Mouse (Mus musculus): Measurements from ENCODE around the gene Duox1. TPM values are rescaled to one million over a fixed set of nuclear protein-coding genes. Genes with fewer than 3 reads are reported as not detected.

Duox1 gene
- polyA plus RNA-seq, 1 experiment from 2014 or later: not detected

DNA sequence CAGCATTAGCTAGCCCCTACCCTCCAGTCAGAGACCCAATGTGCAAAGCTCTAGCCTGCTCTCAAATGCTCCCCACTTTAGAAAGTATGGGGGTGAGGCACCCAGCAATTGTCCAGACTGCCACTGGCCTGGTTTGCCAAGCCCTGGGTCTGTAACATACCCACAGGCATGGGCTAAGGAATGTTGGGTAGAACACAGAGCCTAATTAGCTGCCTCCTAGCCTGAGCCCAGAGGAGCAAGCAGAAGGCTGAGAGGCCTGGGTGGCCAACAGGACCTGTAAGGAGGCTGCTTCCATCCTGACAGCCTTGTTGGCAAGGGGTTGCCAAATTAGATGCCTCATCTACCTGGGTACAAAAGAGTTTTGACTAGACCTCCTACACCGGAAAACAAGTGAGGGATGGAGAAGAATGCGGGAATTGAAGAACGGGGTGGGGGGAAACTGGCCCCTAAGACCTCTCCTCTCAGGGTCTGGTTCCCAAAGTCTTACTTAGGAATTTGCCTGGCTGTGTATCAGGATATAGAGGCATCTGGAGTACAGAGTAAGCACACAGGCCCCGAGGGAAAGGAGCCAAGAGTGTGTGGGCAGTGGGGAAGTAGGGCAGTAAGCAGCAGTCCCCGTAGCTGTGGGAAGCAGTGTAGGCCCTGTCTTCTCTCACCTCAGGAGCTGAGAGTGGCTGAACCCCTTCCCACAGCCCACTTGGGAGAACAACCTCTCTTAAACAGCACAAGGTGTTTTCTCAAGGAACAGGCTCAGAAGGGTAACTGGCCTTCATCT is 35.9 kb downstream of the Duox1 start:
- Histone ChIP-seq H3K9ac (no peak overlapping the region), H3K4me1 (ENCODE audit: insufficient read depth) (0 out of 2 replicates have a peak, but pooled peaks cover 3% of the 10 kb centered on the region), H3K36me3 (ENCODE audit: insufficient read depth) (peaks cover 20% of the 10 kb centered on the region), H3K4me2 (no peak overlapping the region), H3K9me3 (ENCODE audit: low read depth, low read length) (no peaks in the 10 kb centered on the region), H3K4me3 (ENCODE audit: low read depth, low read length) (no peak overlapping the region), H3K27me3 (ENCODE audit: insufficient read depth, low read length) (no peaks in the 10 kb centered on the region), H3K27ac (ENCODE audit: low read depth) (peak overlapping the region; percentile 19; the same call in 1 of the 2 replicates)
- 77% methylated on average over 5 of the region's 5 CpGs for WGBS
- no peak for TF ChIP-seq CTCF (IDR thresholded peaks at IDR 0.05; ENCODE audit: low read depth)
- ATAC-seq (ENCODE audit: insufficient read depth) (no peak), DNase-seq (peak; percentile 25)

GRCm38 (mm10) chr2:122351931-122352329 is 36.5 kb downstream of the Duox1 start:
- no peak overlapping the region for H3K4me3 ChIP-seq (ENCODE audit: low read depth, low read length)
- peaks cover 25% of the 10 kb centered on the region for H3K36me3 ChIP-seq (ENCODE audit: insufficient read depth)
- H3K4me1 ChIP-seq (ENCODE audit: insufficient read depth): 0 out of 2 replicates have a peak, but pooled peaks cover 3% of the 10 kb centered on the region
- no peak overlapping the region for H3K9ac ChIP-seq
- no peaks in the 10 kb centered on the region for H3K9me3 ChIP-seq (ENCODE audit: low read depth, low read length)
- ATAC-seq (ENCODE audit: insufficient read depth) (no peak), DNase-seq (peak; percentile 79)
- TF ChIP-seq CTCF (IDR thresholded peaks at IDR 0.05; ENCODE audit: low read depth): no peak
- peak overlapping the region; percentile 19; the same call in 1 of the 2 replicates for H3K27ac ChIP-seq (ENCODE audit: low read depth)
- H3K27me3 ChIP-seq (ENCODE audit: insufficient read depth, low read length): no peaks in the 10 kb centered on the region
- no peak overlapping the region for H3K4me2 ChIP-seq
- 61% methylated on average over 4 of the region's 4 CpGs for WGBS

GRCm38 (mm10) chr2:122352992-122353391 is 37.5 kb downstream of the Duox1 start:
- Histone ChIP-seq H3K9ac (no peak overlapping the region), H3K9me3 (ENCODE audit: low read depth, low read length) (no peaks in the 10 kb centered on the region), H3K27ac (ENCODE audit: low read depth) (no peak overlapping the region), H3K27me3 (ENCODE audit: insufficient read depth, low read length) (no peaks in the 10 kb centered on the region), H3K4me2 (no peak overlapping the region), H3K4me3 (ENCODE audit: low read depth, low read length) (no peak overlapping the region), H3K36me3 (ENCODE audit: insufficient read depth) (peaks cover 34% of the 10 kb centered on the region), H3K4me1 (ENCODE audit: insufficient read depth) (0 out of 2 replicates have a peak, but pooled peaks cover 1% of the 10 kb centered on the region)
- DNase-seq: no peak
- ATAC-seq (ENCODE audit: insufficient read depth): no peak
- TF ChIP-seq CTCF (IDR thresholded peaks at IDR 0.05; ENCODE audit: low read depth): no peak
- WGBS: 84% methylated on average over 6 of the region's 6 CpGs

DNA sequence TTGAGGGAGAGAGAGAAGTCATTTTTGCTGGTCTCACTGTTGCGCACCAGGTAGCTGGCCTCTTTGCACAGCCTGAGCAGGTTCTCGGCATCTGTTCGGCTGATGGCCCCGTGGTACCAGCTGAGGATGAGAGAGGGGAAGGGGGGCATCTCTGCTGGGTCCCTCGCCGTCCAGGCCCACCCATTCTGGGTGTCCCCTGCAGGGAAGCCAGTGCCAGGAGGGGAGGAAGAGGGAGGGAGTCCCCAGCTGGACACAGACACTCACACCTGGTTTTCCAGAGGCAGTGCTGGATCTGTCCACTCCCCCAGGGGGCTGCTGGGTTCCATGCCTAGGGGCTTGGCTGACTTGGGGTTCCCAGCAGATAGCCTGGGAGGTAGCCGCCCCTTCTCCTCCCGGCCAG is 38.3 kb downstream of the Duox1 start:
- ATAC-seq (ENCODE audit: insufficient read depth) (no peak), DNase-seq (no peak)
- no peak overlapping the region for H3K9ac ChIP-seq
- no peak overlapping the region for H3K4me2 ChIP-seq
- no peak for TF ChIP-seq CTCF (IDR thresholded peaks at IDR 0.05; ENCODE audit: low read depth)
- H3K9me3 ChIP-seq (ENCODE audit: low read depth, low read length): no peaks in the 10 kb centered on the region
- H3K4me1 ChIP-seq (ENCODE audit: insufficient read depth): no peaks in the 10 kb centered on the region
- H3K36me3 ChIP-seq (ENCODE audit: insufficient read depth): peaks cover 34% of the 10 kb centered on the region
- WGBS: 81% methylated on average over 8 of the region's 8 CpGs
- no peak overlapping the region for H3K27ac ChIP-seq (ENCODE audit: low read depth)
- H3K4me3 ChIP-seq (ENCODE audit: low read depth, low read length): no peak overlapping the region
- no peaks in the 10 kb centered on the region for H3K27me3 ChIP-seq (ENCODE audit: insufficient read depth, low read length)

DNA sequence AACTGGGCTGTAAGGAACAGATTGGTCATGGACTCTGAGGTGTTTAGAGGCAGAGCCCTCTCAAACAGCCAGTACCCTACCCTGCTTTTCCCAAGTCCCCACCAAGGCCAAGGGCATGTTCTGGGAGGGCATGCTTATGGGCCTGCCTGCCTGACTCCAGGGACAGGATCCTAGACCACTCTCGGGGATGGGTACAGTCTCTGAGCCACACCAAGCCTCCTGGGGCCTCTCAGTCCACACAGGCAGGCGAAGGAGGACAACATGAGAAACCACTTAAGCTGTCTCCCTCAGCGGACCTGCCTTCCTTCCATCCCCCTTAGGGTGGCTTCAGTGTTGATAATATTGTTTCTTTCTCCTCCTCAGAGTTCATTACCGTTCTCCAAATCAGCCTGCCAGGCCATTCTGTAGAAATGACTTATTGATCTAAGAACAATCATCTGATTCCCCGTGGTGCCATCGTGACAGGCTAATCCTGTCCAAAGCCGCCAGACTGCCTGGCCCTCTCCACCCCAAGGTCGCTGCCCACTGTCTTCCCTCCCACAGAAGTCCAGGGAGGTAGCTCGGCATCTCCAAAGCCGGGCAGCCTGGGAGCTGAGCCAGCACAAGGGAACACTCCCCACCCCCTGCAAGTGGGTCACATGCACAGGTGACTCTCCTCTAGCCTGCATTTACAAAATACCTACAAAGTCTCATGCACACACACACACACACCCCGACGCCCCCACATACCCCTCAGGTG is 38.9 kb downstream of the Duox1 start:
- Histone ChIP-seq H3K36me3 (ENCODE audit: insufficient read depth) (peaks cover 36% of the 10 kb centered on the region), H3K9me3 (ENCODE audit: low read depth, low read length) (no peaks in the 10 kb centered on the region), H3K4me1 (ENCODE audit: insufficient read depth) (no peaks in the 10 kb centered on the region), H3K27ac (ENCODE audit: low read depth) (no peak overlapping the region), H3K4me3 (ENCODE audit: low read depth, low read length) (no peak overlapping the region), H3K27me3 (ENCODE audit: insufficient read depth, low read length) (no peaks in the 10 kb centered on the region), H3K4me2 (no peak overlapping the region), H3K9ac (no peak overlapping the region)
- DNase-seq (no peak), ATAC-seq (ENCODE audit: insufficient read depth) (no peak)
- no peak for TF ChIP-seq CTCF (IDR thresholded peaks at IDR 0.05; ENCODE audit: low read depth)
- WGBS: 68% methylated on average over 12 of the region's 12 CpGs

DNA sequence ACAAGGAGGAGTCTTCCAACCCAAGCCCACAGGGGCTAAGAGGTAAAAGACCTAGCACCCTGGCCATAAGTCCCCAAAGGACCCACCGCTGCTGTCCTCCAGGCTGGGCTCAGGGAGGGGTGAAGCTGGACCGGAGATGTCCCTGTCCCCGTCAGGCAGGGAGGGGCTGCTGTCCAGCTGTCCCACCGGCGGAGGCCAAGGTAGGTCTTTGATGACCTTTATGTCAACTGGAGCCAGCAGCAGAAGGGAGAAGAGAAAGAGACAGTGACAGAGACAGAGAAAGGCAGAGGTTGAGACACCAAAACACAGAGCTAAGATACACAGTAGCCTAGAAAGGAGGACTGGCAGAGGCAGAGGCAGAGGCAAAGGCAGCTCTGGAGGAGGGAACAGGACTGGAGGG is 39.9 kb downstream of the Duox1 start:
- TF ChIP-seq CTCF (IDR thresholded peaks at IDR 0.05; ENCODE audit: low read depth): no peak
- DNase-seq (no peak), ATAC-seq (ENCODE audit: insufficient read depth) (no peak)
- no peaks in the 10 kb centered on the region for H3K4me1 ChIP-seq (ENCODE audit: insufficient read depth)
- H3K4me3 ChIP-seq (ENCODE audit: low read depth, low read length): no peak overlapping the region
- no peak overlapping the region for H3K9ac ChIP-seq
- H3K9me3 ChIP-seq (ENCODE audit: low read depth, low read length): no peaks in the 10 kb centered on the region
- H3K4me2 ChIP-seq: no peak overlapping the region
- peaks cover 43% of the 10 kb centered on the region for H3K36me3 ChIP-seq (ENCODE audit: insufficient read depth)
- no peak overlapping the region for H3K27ac ChIP-seq (ENCODE audit: low read depth)
- 85% methylated on average over 5 of the region's 5 CpGs for WGBS
- H3K27me3 ChIP-seq (ENCODE audit: insufficient read depth, low read length): no peaks in the 10 kb centered on the region

GRCm38 (mm10) chr2:122356187-122356586 is 40.7 kb downstream of the Duox1 start:
- ATAC-seq (ENCODE audit: insufficient read depth): no peak
- H3K9me3 ChIP-seq (ENCODE audit: low read depth, low read length): no peaks in the 10 kb centered on the region
- H3K4me1 ChIP-seq (ENCODE audit: insufficient read depth): no peaks in the 10 kb centered on the region
- H3K9ac ChIP-seq: no peak overlapping the region
- no peaks in the 10 kb centered on the region for H3K27me3 ChIP-seq (ENCODE audit: insufficient read depth, low read length)
- TF ChIP-seq CTCF (IDR thresholded peaks at IDR 0.05; ENCODE audit: low read depth): no peak
- H3K4me2 ChIP-seq: no peak overlapping the region
- no peak overlapping the region for H3K27ac ChIP-seq (ENCODE audit: low read depth)
- H3K4me3 ChIP-seq (ENCODE audit: low read depth, low read length): no peak overlapping the region
- DNase-seq: no peak
- 79% methylated on average over 3 of the region's 3 CpGs for WGBS
- peaks cover 45% of the 10 kb centered on the region for H3K36me3 ChIP-seq (ENCODE audit: insufficient read depth)
